Mouse (Mus musculus): ENCODE data around the gene Ntm. TPM values are rescaled to one million over a fixed set of nuclear protein-coding genes. Genes with fewer than 3 reads are reported as not detected.

The Ntm gene
- polyA plus RNA-seq, 1 experiment = not detected

DNA sequence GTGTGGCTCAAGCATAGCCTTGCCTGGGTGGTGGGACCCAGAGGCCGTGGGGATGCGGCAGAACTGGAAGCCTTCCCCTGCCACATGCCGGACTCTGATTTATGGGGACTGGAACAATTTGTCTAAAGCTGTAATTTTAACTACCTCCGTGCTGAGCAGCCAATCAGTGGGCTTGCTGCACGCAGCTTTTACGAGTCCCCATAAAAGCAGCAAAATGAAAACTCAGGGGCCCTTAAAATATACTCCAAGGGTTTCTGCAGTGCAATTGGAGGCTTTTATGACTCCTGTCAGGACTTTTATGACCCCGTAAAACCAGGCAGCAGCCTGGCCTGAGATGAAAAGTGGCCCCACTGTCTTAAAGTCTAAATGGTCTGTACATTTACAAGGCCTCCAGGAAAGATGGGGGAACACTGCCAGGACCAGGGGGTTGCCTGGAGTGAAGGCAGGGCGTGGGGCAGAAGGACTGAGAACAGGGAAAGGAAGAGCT, 644.2 kb downstream of the Ntm start:
- Histone ChIP-seq H3K4me2 (ENCODE audit: low read depth) (no peak overlapping the region), H3K27me3 (ENCODE audit: control insufficient read depth, insufficient read depth, insufficient read length) (no peaks in the 10 kb centered on the region)

DNA sequence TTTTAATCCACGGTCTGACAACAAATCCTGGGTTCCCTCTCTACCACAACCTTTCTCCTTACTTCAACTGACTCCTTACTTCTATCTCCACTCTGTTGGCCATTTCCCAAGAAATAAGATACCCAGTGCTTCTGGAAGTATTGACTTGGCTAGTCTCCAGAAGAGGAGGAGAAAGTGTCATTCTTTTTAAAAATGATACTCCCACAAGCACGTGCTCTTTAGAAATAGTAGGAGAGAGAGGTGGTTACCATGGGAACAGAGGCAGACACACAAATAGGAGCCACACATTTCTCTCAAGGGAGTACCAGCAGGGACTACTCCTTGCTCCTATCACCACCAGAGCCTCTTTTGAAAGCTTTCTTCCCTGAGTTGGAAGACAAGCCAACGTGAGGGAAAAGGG, 645.3 kb downstream of the Ntm start:
- TF ChIP-seq REST (IDR thresholded peaks at IDR 0.05; ENCODE audit: insufficient read depth, insufficient read length) = no peak
- no peak for TF ChIP-seq E2F4 (IDR thresholded peaks at IDR 0.05; ENCODE audit: insufficient read depth)
- TF ChIP-seq USF1 (IDR thresholded peaks at IDR 0.05; ENCODE audit: low read depth) = no peak
- no peak for TF ChIP-seq CEBPB (IDR thresholded peaks at IDR 0.05; ENCODE audit: insufficient read depth, poor library complexity, severe bottlenecking)
- Histone ChIP-seq H3ac (ENCODE audit: control insufficient read depth, insufficient read length) (no peak overlapping the region), H3K4me2 (ENCODE audit: low read depth) (no peak overlapping the region), H3K79me2 (ENCODE audit: control insufficient read depth, insufficient read depth) (no peaks in the 10 kb centered on the region), H3K36me3 (ENCODE audit: control insufficient read depth, insufficient read depth) (no peaks in the 10 kb centered on the region), H3K4me3 (no peak overlapping the region), H3K27me3 (ENCODE audit: control insufficient read depth, insufficient read depth, insufficient read length) (no peaks in the 10 kb centered on the region)

More for the DNA sequence above, 644.2 kb downstream of the Ntm start:
- TF ChIP-seq SRF (IDR thresholded peaks at IDR 0.05; ENCODE audit: control insufficient read depth, insufficient read length, low read depth) (no peak), MAX (IDR thresholded peaks at IDR 0.05; ENCODE audit: low read depth) (no peak), MYOG (IDR thresholded peaks at IDR 0.05; ENCODE audit: control insufficient read depth in 1 of 3, insufficient read depth in 1 of 3, insufficient read length in 2 of 3, low read depth in 2 of 3) (no peak), REST (IDR thresholded peaks at IDR 0.05; ENCODE audit: insufficient read depth, insufficient read length) (no peak)
- Histone ChIP-seq H3ac (ENCODE audit: control insufficient read depth, insufficient read length) (no peak overlapping the region), H3K4me3 (no peak overlapping the region), H3K79me2 (ENCODE audit: control insufficient read depth, insufficient read depth) (no peaks in the 10 kb centered on the region), H3K36me3 (ENCODE audit: control insufficient read depth, insufficient read depth) (no peaks in the 10 kb centered on the region)

DNA sequence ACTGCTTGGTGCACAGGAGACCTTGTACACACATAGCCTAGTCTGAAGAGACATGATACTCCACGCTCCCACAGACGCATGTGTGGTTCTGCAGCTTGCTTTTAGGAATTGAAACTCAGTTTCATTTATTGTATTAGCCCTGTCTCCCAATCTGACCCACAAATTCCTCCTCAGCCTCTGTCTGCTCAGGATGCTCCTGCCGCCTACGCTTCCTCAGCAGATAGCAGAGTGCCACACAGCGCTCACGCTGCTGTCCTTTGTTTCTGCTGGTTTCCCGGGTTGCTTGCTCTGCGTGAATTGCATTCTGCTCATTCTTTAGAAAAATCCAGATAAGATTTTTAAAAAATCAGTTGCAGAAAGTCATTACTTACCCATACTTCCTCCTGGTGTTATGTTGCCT, 647.1 kb downstream of the Ntm start:
- Histone ChIP-seq H3K36me3 (ENCODE audit: control insufficient read depth, insufficient read depth) (no peaks in the 10 kb centered on the region), H3K4me2 (ENCODE audit: low read depth) (no peak overlapping the region), H3K27me3 (ENCODE audit: control insufficient read depth, insufficient read depth, insufficient read length) (no peaks in the 10 kb centered on the region), H3K4me3 (no peak overlapping the region), H3ac (ENCODE audit: control insufficient read depth, insufficient read length) (no peak overlapping the region), H3K79me2 (ENCODE audit: control insufficient read depth, insufficient read depth) (no peaks in the 10 kb centered on the region)
- no peak for TF ChIP-seq CEBPB (IDR thresholded peaks at IDR 0.05; ENCODE audit: insufficient read depth, poor library complexity, severe bottlenecking)
- TF ChIP-seq POLR2AphosphoS2 (IDR thresholded peaks at IDR 0.05; ENCODE audit: insufficient read length, low read depth) = no peak
- no peak for TF ChIP-seq SRF (IDR thresholded peaks at IDR 0.05; ENCODE audit: control insufficient read depth, insufficient read length, low read depth)
- TF ChIP-seq E2F4 (IDR thresholded peaks at IDR 0.05; ENCODE audit: insufficient read depth) = no peak
- TF ChIP-seq POLR2A (IDR thresholded peaks at IDR 0.05; ENCODE audit: insufficient read length, low read depth) = no peak
- no peak for TF ChIP-seq MYOG (IDR thresholded peaks at IDR 0.05; ENCODE audit: control insufficient read depth in 1 of 3, insufficient read depth in 1 of 3, insufficient read length in 2 of 3, low read depth in 2 of 3)
- no peak for TF ChIP-seq REST (IDR thresholded peaks at IDR 0.05; ENCODE audit: insufficient read depth, insufficient read length)
- TF ChIP-seq USF1 (IDR thresholded peaks at IDR 0.05; ENCODE audit: low read depth) = no peak
- no peak for TF ChIP-seq TCF3 (IDR thresholded peaks at IDR 0.05; ENCODE audit: insufficient read length, low read depth)
- no peak for TF ChIP-seq MYOD1 (IDR thresholded peaks at IDR 0.05; ENCODE audit: control insufficient read depth in 1 of 3, insufficient read length in 2 of 3, low read depth in 2 of 3)
- no peak for TF ChIP-seq TCF12 (IDR thresholded peaks at IDR 0.05; ENCODE audit: insufficient read depth, poor library complexity, severe bottlenecking)
- no peak for TF ChIP-seq MAX (IDR thresholded peaks at IDR 0.05; ENCODE audit: low read depth)

DNA sequence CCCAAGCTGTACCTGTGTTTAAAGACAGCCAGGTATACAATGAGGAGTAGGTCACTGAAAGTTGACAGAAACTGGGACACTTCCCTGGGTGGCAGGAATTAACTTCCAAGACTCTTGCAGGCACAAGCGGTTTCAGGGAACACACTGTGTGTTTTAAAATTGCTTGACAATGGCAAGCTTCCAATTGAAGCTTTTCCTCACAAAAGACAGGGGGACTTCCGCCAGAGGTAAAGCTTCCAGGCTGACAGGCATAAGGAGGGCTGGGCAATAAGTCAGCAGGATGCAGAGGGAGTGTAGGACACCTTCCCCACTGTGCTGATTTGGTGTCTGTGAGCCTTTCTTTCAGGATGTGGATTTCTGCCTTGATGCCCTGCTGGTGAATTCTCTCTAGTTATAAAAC, 656.0 kb downstream of the Ntm start:
- H3K4me2 ChIP-seq (ENCODE audit: low read depth) = no peak overlapping the region
- H3K4me3 ChIP-seq = no peak overlapping the region
- TF ChIP-seq SRF (IDR thresholded peaks at IDR 0.05; ENCODE audit: control insufficient read depth, insufficient read length, low read depth) (no peak), POLR2AphosphoS2 (IDR thresholded peaks at IDR 0.05; ENCODE audit: insufficient read length, low read depth) (no peak), MYOG (IDR thresholded peaks at IDR 0.05; ENCODE audit: control insufficient read depth in 1 of 3, insufficient read depth in 1 of 3, insufficient read length in 2 of 3, low read depth in 2 of 3) (no peak), REST (IDR thresholded peaks at IDR 0.05; ENCODE audit: insufficient read depth, insufficient read length) (no peak), USF1 (IDR thresholded peaks at IDR 0.05; ENCODE audit: low read depth) (no peak), MYOD1 (IDR thresholded peaks at IDR 0.05; ENCODE audit: control insufficient read depth in 1 of 3, insufficient read length in 2 of 3, low read depth in 2 of 3) (no peak), E2F4 (IDR thresholded peaks at IDR 0.05; ENCODE audit: insufficient read depth) (no peak)
- H3ac ChIP-seq (ENCODE audit: control insufficient read depth, insufficient read length) = no peak overlapping the region
- H3K36me3 ChIP-seq (ENCODE audit: control insufficient read depth, insufficient read depth) = no peaks in the 10 kb centered on the region
- no peaks in the 10 kb centered on the region for H3K27me3 ChIP-seq (ENCODE audit: control insufficient read depth, insufficient read depth, insufficient read length)
- no peaks in the 10 kb centered on the region for H3K79me2 ChIP-seq (ENCODE audit: control insufficient read depth, insufficient read depth)

DNA sequence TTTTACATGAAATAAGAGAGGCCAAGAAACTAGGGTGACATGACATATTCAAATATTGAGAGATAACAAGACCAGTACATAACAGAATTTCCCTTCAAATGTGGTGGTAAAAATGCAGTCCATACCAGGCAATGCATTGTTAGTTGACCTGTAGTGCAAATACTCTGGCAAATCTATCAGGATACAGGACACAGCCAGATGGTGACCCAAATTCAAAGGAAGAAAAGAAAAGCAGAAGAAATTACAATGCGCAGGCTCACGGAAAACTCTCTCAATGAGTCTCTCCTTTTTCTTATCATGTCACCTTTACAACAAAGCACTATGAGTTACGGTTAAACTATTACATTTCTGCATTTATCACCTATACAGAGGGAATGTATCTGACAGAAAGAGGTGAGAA, 664.6 kb downstream of the Ntm start:
- H3ac ChIP-seq (ENCODE audit: control insufficient read depth, insufficient read length) = no peak overlapping the region
- H3K4me2 ChIP-seq (ENCODE audit: low read depth) = no peak overlapping the region
- H3K79me2 ChIP-seq (ENCODE audit: control insufficient read depth, insufficient read depth) = no peaks in the 10 kb centered on the region
- TF ChIP-seq REST (IDR thresholded peaks at IDR 0.05; ENCODE audit: insufficient read depth, insufficient read length) = no peak
- no peak for TF ChIP-seq MYOG (IDR thresholded peaks at IDR 0.05; ENCODE audit: control insufficient read depth in 1 of 3, insufficient read depth in 1 of 3, insufficient read length in 2 of 3, low read depth in 2 of 3)
- H3K27me3 ChIP-seq (ENCODE audit: control insufficient read depth, insufficient read depth, insufficient read length) = no peaks in the 10 kb centered on the region
- no peak overlapping the region for H3K4me3 ChIP-seq
- no peaks in the 10 kb centered on the region for H3K36me3 ChIP-seq (ENCODE audit: control insufficient read depth, insufficient read depth)

DNA sequence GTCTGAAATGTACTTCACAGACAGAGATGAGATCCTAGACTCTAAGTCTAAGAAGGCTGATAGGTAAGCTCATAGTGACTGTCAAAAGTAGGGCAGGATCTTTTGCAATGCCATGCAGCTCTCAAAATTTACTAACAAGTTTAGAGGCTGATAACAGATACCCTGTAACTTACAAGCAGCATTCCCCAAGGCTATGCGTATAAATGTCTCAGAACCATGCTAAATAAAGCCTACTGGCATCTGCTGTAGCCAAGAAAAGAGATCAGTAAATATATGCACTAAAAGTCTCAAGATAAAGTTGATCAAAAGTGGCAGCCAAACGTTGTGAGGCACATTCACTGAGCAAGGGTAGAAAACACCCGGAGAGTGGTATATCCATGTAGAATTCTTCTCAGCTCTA, 666.2 kb downstream of the Ntm start:
- no peak overlapping the region for H3K4me2 ChIP-seq (ENCODE audit: low read depth)
- no peak overlapping the region for H3K4me3 ChIP-seq
- no peaks in the 10 kb centered on the region for H3K79me2 ChIP-seq (ENCODE audit: control insufficient read depth, insufficient read depth)
- H3ac ChIP-seq (ENCODE audit: control insufficient read depth, insufficient read length) = no peak overlapping the region
- no peaks in the 10 kb centered on the region for H3K36me3 ChIP-seq (ENCODE audit: control insufficient read depth, insufficient read depth)
- no peak for TF ChIP-seq POLR2A (IDR thresholded peaks at IDR 0.05; ENCODE audit: insufficient read length, low read depth)
- no peak for TF ChIP-seq MAX (IDR thresholded peaks at IDR 0.05; ENCODE audit: low read depth)
- TF ChIP-seq E2F4 (IDR thresholded peaks at IDR 0.05; ENCODE audit: insufficient read depth) = no peak
- no peaks in the 10 kb centered on the region for H3K27me3 ChIP-seq (ENCODE audit: control insufficient read depth, insufficient read depth, insufficient read length)
